Mouse (Mus musculus) myocyte (in vitro differentiated cells): ENCODE results near the gene Axin2. TPM values are rescaled to one million over a fixed set of nuclear protein-coding genes. Genes with fewer than 3 reads are reported as not detected.

ENCODE experiments used
- H3K27me3 ChIP-seq: one replicate; pipeline ENCODE4 v1.6.1; 2011; ENCODE audit not compliant: control insufficient read depth, insufficient read depth, insufficient read length
- H3K36me3 ChIP-seq: one replicate; pipeline ENCODE4 v1.6.1; 2011; ENCODE audit not compliant: control insufficient read depth, insufficient read depth
- H3K4me2 ChIP-seq: one replicate; pipeline ENCODE4 v1.6.1; 2011; ENCODE audit warnings: low read depth, control low read depth
- H3K4me3 ChIP-seq: one replicate; pipeline ENCODE4 v1.5.1; 2011; ENCODE audit warnings: mild to moderate bottlenecking, control low read depth, moderate library complexity
- H3K79me2 ChIP-seq: one replicate; pipeline ENCODE4 v1.6.1; 2011; ENCODE audit not compliant: control insufficient read depth, insufficient read depth
- H3ac ChIP-seq: one replicate; pipeline ENCODE4 v1.6.1; 2011; ENCODE audit not compliant: control insufficient read depth, insufficient read length
- CEBPB ChIP-seq: IDR thresholded peaks from 2 replicates; pipeline ENCODE4 v1.6.1; 2011; ENCODE audit warnings: mild to moderate bottlenecking, moderate library complexity; ENCODE audit not compliant: poor library complexity, insufficient read depth, severe bottlenecking
- E2F4 ChIP-seq: IDR thresholded peaks from one replicate; pipeline ENCODE4 v1.6.1; 2011; ENCODE audit warnings: mild to moderate bottlenecking, control low read depth, moderate library complexity; ENCODE audit not compliant: insufficient read depth
- MAX ChIP-seq: IDR thresholded peaks from one replicate; pipeline ENCODE4 v1.6.1; 2011; ENCODE audit warnings: low read depth, mild to moderate bottlenecking, control low read depth
- MYOD1 ChIP-seq, 3 experiments: IDR thresholded peaks; one replicate each; pipeline ENCODE4 v1.6.1; 2011; ENCODE audit warnings: control low read depth in 2 of 3, low read depth in 2 of 3, mild to moderate bottlenecking in 2 of 3, moderate library complexity in 1 of 3; ENCODE audit not compliant: insufficient read length in 2 of 3, control insufficient read depth in 1 of 3
- MYOG ChIP-seq, 3 experiments: IDR thresholded peaks; one replicate each; pipeline ENCODE4 v1.6.1; 2011; ENCODE audit warnings: control low read depth in 2 of 3, low read depth in 2 of 3, mild to moderate bottlenecking in 2 of 3; ENCODE audit not compliant: insufficient read length in 2 of 3, control insufficient read depth in 1 of 3, insufficient read depth in 1 of 3
- POLR2A ChIP-seq: IDR thresholded peaks from one replicate; pipeline ENCODE4 v1.6.1; 2011; ENCODE audit warnings: low read depth, mild to moderate bottlenecking, control low read depth, moderate library complexity; ENCODE audit not compliant: insufficient read length
- POLR2AphosphoS2 ChIP-seq: IDR thresholded peaks from one replicate; pipeline ENCODE4 v1.6.1; 2011; ENCODE audit warnings: low read depth, control low read depth; ENCODE audit not compliant: insufficient read length
- REST ChIP-seq: IDR thresholded peaks from one replicate; pipeline ENCODE4 v1.6.1; 2011; ENCODE audit warnings: mild to moderate bottlenecking, control low read depth, moderate library complexity; ENCODE audit not compliant: insufficient read depth, insufficient read length
- SRF ChIP-seq: IDR thresholded peaks from one replicate; pipeline ENCODE4 v1.6.1; 2011; ENCODE audit warnings: low read depth; ENCODE audit not compliant: control insufficient read depth, insufficient read length
- TCF12 ChIP-seq: IDR thresholded peaks from one replicate; pipeline ENCODE4 v1.6.1; 2011; ENCODE audit warnings: mild to moderate bottlenecking, control low read depth; ENCODE audit not compliant: poor library complexity, insufficient read depth, severe bottlenecking
- TCF3 ChIP-seq: IDR thresholded peaks from one replicate; pipeline ENCODE4 v1.6.1; 2011; ENCODE audit warnings: low read depth, control low read depth; ENCODE audit not compliant: insufficient read length
- USF1 ChIP-seq: IDR thresholded peaks from one replicate; pipeline ENCODE4 v1.6.1; 2011; ENCODE audit warnings: low read depth, mild to moderate bottlenecking, control low read depth, moderate library complexity
- polyA plus RNA-seq: library from polyadenylated mRNA; unstranded; fragments of >200 nt; fragmentation: generic; extraction: Trizol; gene quantifications from one replicate; pipeline ENCODE4 v1.2.1, GENCODE M21; 2012; ENCODE audit warnings: missing spikeins

Gene Axin2
- polyA plus RNA-seq, 1 experiment, result 1.7 TPM

GRCm38 (mm10) chr11:108948501-108948900 lies 28.4 kb downstream of the Axin2 start:
- H3ac ChIP-seq, result no peak overlapping the region
- no peaks in the 10 kb centered on the region for H3K79me2 ChIP-seq
- no peaks in the 10 kb centered on the region for H3K36me3 ChIP-seq
- H3K27me3 ChIP-seq, result no peaks in the 10 kb centered on the region
- no peak overlapping the region for H3K4me2 ChIP-seq
- TF ChIP-seq MYOD1 (IDR thresholded peaks at IDR 0.05; ENCODE audit: control insufficient read depth in 1 of 3, insufficient read length in 2 of 3, low read depth in 2 of 3) (no peak), TCF12 (no peak), SRF (no peak), POLR2AphosphoS2 (no peak), USF1 (no peak), E2F4 (no peak), MYOG (IDR thresholded peaks at IDR 0.05; ENCODE audit: control insufficient read depth in 1 of 3, insufficient read depth in 1 of 3, insufficient read length in 2 of 3, low read depth in 2 of 3) (no peak), TCF3 (no peak), CEBPB (no peak), POLR2A (no peak), MAX (no peak), REST (no peak)
- H3K4me3 ChIP-seq, result no peak overlapping the region

DNA sequence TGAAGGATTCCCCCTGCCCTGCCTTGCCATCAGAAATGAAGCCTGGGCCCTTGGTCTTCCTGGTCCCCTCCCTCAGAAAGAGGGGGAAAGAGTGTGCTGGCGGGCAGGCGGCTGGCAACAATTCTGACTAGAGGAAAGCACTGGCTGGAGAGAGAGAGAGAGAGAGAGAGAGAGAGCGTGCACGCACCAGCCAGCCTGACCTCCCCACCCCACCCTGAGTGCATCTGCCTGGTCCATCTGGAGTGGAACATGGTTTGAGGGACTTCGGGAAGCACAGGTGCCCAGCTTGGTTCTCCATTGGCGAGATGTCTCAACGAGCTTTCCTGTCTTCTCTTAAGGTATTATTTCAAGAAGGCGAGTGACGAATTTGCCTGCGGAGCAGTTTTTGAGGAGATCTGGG lies 28.8 kb downstream of the Axin2 start:
- no peak overlapping the region for H3K4me2 ChIP-seq
- no peak overlapping the region for H3K4me3 ChIP-seq
- no peaks in the 10 kb centered on the region for H3K36me3 ChIP-seq
- H3K79me2 ChIP-seq, result no peaks in the 10 kb centered on the region
- no peak overlapping the region for H3ac ChIP-seq
- TF ChIP-seq POLR2AphosphoS2 (no peak), REST (no peak), TCF12 (no peak), MYOD1 (IDR thresholded peaks at IDR 0.05; ENCODE audit: control insufficient read depth in 1 of 3, insufficient read length in 2 of 3, low read depth in 2 of 3) (no peak), MYOG (IDR thresholded peaks at IDR 0.05; ENCODE audit: control insufficient read depth in 1 of 3, insufficient read depth in 1 of 3, insufficient read length in 2 of 3, low read depth in 2 of 3) (no peak), POLR2A (no peak), MAX (no peak), SRF (no peak), CEBPB (no peak), TCF3 (no peak)
- H3K27me3 ChIP-seq, result no peaks in the 10 kb centered on the region

GRCm38 (mm10) chr11:108952343-108952742 lies 32.2 kb downstream of the Axin2 start:
- Histone ChIP-seq H3K4me3 (no peak overlapping the region), H3K4me2 (no peak overlapping the region), H3K36me3 (no peaks in the 10 kb centered on the region), H3K79me2 (no peaks in the 10 kb centered on the region), H3K27me3 (no peaks in the 10 kb centered on the region), H3ac (no peak overlapping the region)
- no peak for TF ChIP-seq POLR2A
- TF ChIP-seq MYOD1 (IDR thresholded peaks at IDR 0.05; ENCODE audit: control insufficient read depth in 1 of 3, insufficient read length in 2 of 3, low read depth in 2 of 3), result no peak
- TF ChIP-seq E2F4, result no peak
- TF ChIP-seq CEBPB, result no peak
- no peak for TF ChIP-seq TCF12
- no peak for TF ChIP-seq SRF
- TF ChIP-seq MYOG (IDR thresholded peaks at IDR 0.05; ENCODE audit: control insufficient read depth in 1 of 3, insufficient read depth in 1 of 3, insufficient read length in 2 of 3, low read depth in 2 of 3), result no peak
- TF ChIP-seq REST, result no peak
- no peak for TF ChIP-seq TCF3
- no peak for TF ChIP-seq POLR2AphosphoS2
- no peak for TF ChIP-seq USF1
- TF ChIP-seq MAX, result no peak

- Histone ChIP-seq H3K36me3 (no peaks in the 10 kb centered on the region), H3K4me3 (no peak overlapping the region), H3K27me3 (no peaks in the 10 kb centered on the region), H3K79me2 (no peaks in the 10 kb centered on the region), H3ac (no peak overlapping the region), H3K4me2 (no peak overlapping the region)
- TF ChIP-seq TCF12, result no peak
- TF ChIP-seq MYOD1 (IDR thresholded peaks at IDR 0.05; ENCODE audit: control insufficient read depth in 1 of 3, insufficient read length in 2 of 3, low read depth in 2 of 3), result no peak
- no peak for TF ChIP-seq REST
- TF ChIP-seq E2F4, result no peak
- no peak for TF ChIP-seq USF1
- no peak for TF ChIP-seq POLR2A
- no peak for TF ChIP-seq MAX
- no peak for TF ChIP-seq POLR2AphosphoS2
- no peak for TF ChIP-seq MYOG (IDR thresholded peaks at IDR 0.05; ENCODE audit: control insufficient read depth in 1 of 3, insufficient read depth in 1 of 3, insufficient read length in 2 of 3, low read depth in 2 of 3)
- no peak for TF ChIP-seq TCF3
- TF ChIP-seq SRF, result no peak
- no peak for TF ChIP-seq CEBPB
Observed at GRCm38 (mm10) chr11:108955943-108956342, 35.8 kb downstream of the Axin2 start.
